Mouse (Mus musculus) kidney, adult 2 months (tissue): ENCODE data around the gene Ankrd35. TPM values are rescaled to one million over a fixed set of nuclear protein-coding genes. Genes with fewer than 3 reads are reported as not detected.
"Not testable (repeated sequence)": the region's sequence is repeated elsewhere in the genome, so short reads cannot be mapped to it uniquely, and the experiment has no call there.

Experiments
- DNase-seq: peaks from one replicate; pipeline ENCODE4 v3.0.0; 2021
- H3K27ac ChIP-seq: fragments of 200-500 bp; 2 replicates; pipeline ENCODE4 v1.5.1; 2012; ENCODE audit warnings: low read depth, low read length, control low read depth, inconsistent platforms; ENCODE audit not compliant: insufficient read depth
- H3K27me3 ChIP-seq: fragments of 200-500 bp; replicated peaks from 2 replicates; pipeline ENCODE4 v1.6.1; 2012; ENCODE audit warnings: mild to moderate bottlenecking, moderate library complexity, low read length, inconsistent platforms; ENCODE audit not compliant: control insufficient read depth, insufficient read depth
- H3K36me3 ChIP-seq: fragments of 200-500 bp; 2 replicates; pipeline ENCODE4 v1.6.1; 2012; ENCODE audit warnings: mild to moderate bottlenecking, moderate library complexity, low read length, inconsistent platforms; ENCODE audit not compliant: control insufficient read depth, insufficient read depth
- H3K4me1 ChIP-seq: fragments of 200-500 bp; 2 replicates; pipeline ENCODE4 v1.6.1; 2011; ENCODE audit warnings: low read length; ENCODE audit not compliant: control insufficient read depth, insufficient read depth
- H3K4me3 ChIP-seq: fragments of 200-500 bp; 2 replicates; pipeline ENCODE4 v1.5.1; 2011; ENCODE audit warnings: mild to moderate bottlenecking, low read depth, low read length, control low read depth; ENCODE audit not compliant: insufficient read depth
- CTCF ChIP-seq: fragments of 200-500 bp; conservative IDR thresholded peaks from 2 replicates; pipeline ENCODE4 v1.5.1; 2011; ENCODE audit warnings: low read depth, mild to moderate bottlenecking, control low read depth, low read length, moderate library complexity, mixed read lengths; ENCODE audit not compliant: insufficient read depth, insufficient read length
- POLR2A ChIP-seq: fragments of 200-500 bp; IDR thresholded peaks from one replicate; pipeline ENCODE4 v1.6.1; 2011; ENCODE audit warnings: low read depth, low read length, control low read depth
- WGBS: fragments of 180-500 bp; shearing (Covaris S2); methylation state at CpG from one replicate; pipeline ENCODE4 v1.1.7; 2018; 5-methylcytosine and 5-hydroxymethylcytosine counted together
- polyA plus RNA-seq: library from polyadenylated mRNA; depleted of rRNA; stranded (reverse); fragments of >200 nt; gene quantifications from 2 replicates; pipeline ENCODE4 v1.2.3, GENCODE M21; 2012; rRNA removed

Gene Ankrd35
- polyA plus RNA-seq, 1 experiment, result 0.45 TPM

DNA sequence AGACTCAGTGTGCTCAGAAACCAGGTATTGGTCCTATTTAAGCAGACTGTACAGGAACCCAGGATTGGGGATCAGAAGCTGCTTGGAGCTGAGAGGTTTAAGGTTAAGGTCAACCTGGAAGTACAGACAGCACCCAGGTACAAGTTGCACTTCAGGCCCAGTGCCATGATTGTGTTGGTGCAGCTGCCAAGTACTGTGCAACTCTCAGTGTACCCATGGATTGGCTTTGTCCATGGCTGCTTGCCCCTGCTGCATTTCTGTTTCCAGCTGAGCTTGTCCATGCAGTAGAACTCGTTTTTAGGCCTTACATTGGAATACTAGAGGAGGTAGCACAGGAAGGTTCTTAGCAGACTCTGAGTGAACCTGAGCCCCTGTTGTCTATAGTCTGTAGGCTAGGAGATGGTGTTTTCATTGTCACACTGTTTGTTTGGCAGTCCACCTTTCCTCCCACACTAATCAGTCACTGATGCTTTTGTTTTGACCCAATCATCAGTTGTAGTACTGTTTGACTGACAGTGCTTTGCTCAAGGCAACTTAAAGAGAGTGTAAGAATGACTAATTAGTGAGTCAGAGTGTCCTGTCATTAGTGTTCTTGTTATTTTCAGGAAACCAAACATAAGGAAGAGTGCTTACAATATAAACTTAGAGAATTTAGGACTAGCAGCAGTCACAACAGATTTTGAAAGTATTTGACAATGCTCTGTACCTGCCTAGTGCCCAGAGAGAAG lies 67.2 kb downstream of the Ankrd35 start:
- H3K27me3 ChIP-seq, result no peaks in the 10 kb centered on the region
- 30% methylated on average over 1 of the region's 1 CpGs for WGBS
- DNase-seq, result peak; percentile 33
- no peaks in the 10 kb centered on the region for H3K36me3 ChIP-seq
- peaks cover 10% of the 10 kb centered on the region for H3K4me1 ChIP-seq
- no peak overlapping the region for H3K4me3 ChIP-seq
- TF ChIP-seq POLR2A (no peak), CTCF (no peak)
- H3K27ac ChIP-seq, result no peak overlapping the region

DNA sequence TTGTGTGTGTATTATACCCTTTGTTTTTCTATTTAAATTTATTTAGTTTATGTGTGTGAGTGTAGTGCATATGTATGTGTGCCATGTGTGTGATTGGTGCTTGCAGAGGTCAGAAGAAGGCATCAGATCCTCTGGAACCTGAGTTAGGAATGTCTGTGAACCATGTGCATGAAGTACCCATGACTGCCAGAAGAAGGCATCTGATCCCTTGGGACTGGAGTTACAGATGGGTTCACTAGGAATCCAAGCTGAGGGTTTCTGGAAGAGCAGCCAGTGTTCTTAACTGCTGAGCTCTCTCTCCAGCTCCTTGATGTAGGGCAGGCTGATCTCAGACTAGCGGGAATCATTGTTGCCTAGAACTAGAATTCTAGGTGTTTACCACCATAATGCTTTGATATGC lies 68.1 kb downstream of the Ankrd35 start:
- Histone ChIP-seq H3K4me1 (peaks cover 10% of the 10 kb centered on the region), H3K27ac (no peak overlapping the region), H3K36me3 (no peaks in the 10 kb centered on the region), H3K4me3 (no peak overlapping the region), H3K27me3 (no peaks in the 10 kb centered on the region)
- WGBS, result 84% methylated on average over 1 of the region's 1 CpGs
- TF ChIP-seq POLR2A, result no peak
- no peak; the same call in 1 of the 2 replicates for TF ChIP-seq CTCF
- DNase-seq, result peak; percentile 19

DNA sequence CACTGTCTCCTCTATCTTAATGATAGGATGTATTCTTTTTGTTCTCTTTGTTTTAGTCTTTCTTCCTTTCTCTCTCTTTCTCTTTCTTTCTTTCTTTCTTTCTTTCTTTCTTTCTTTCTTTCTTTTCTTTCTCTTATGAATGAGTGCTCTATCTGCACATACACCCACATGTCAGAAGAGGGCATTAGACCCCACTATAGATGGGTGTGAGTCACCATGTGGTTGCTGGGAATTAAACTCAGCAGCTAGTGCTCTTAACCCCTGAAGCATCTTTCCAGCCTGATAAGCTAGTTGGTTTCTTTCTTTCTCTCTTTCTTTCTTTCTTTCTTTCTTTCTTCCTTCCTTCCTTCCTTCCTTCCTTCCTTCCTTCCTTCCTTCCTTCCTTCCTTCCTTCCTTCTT lies 70.3 kb downstream of the Ankrd35 start:
- DNase-seq, H3K27ac ChIP-seq, H3K36me3 ChIP-seq, H3K4me1 ChIP-seq, H3K27me3 ChIP-seq, H3K4me3 ChIP-seq: not testable (repeated sequence)

Other genes with a start within 250 kb of the Ankrd35 start
- gene BC107364, start 217.8 kb upstream of the Ankrd35 start, polyA plus RNA-seq, result 0.08 and 0.14 TPM in 2 replicates
- 0.23 and 3.9 TPM in 2 replicates for gene Hfe2, start 145.0 kb upstream of the Ankrd35 start, polyA plus RNA-seq
- 514 and 518 TPM in 2 replicates for gene Txnip, start 112.2 kb upstream of the Ankrd35 start, polyA plus RNA-seq
- 0.20 TPM in 1 of 2 replicates, not detected in the other for gene Gm16253, start 93.1 kb upstream of the Ankrd35 start, polyA plus RNA-seq
- 14.5 and 15.3 TPM in 2 replicates for gene Polr3gl, start 76.0 kb upstream of the Ankrd35 start, polyA plus RNA-seq
- 0.23 and 0.38 TPM in 2 replicates for gene Ankrd34a, start 73.5 kb upstream of the Ankrd35 start, polyA plus RNA-seq
- 7.7 and 9.6 TPM in 2 replicates for gene Lix1l, start 69.0 kb upstream of the Ankrd35 start, polyA plus RNA-seq
- gene Rbm8a, start 40.2 kb upstream of the Ankrd35 start, polyA plus RNA-seq, result 7.8 and 16.1 TPM in 2 replicates
- 57.6 and 57.7 TPM in 2 replicates for gene Pex11b, start 34.8 kb upstream of the Ankrd35 start, polyA plus RNA-seq
- 0.07 TPM in 1 of 2 replicates, not detected in the other for gene Gm42957, start 34.7 kb upstream of the Ankrd35 start, polyA plus RNA-seq
- 1.2 and 1.6 TPM in 2 replicates for gene Itga10, start 24.5 kb upstream of the Ankrd35 start, polyA plus RNA-seq
- gene Pias3, start 26.3 kb downstream of the Ankrd35 start, polyA plus RNA-seq, result 21.0 and 23.2 TPM in 2 replicates
- gene Nudt17, start 38.4 kb downstream of the Ankrd35 start, polyA plus RNA-seq, result 2.0 and 3.6 TPM in 2 replicates
- gene Polr3c, start 57.5 kb downstream of the Ankrd35 start, polyA plus RNA-seq, result 32.2 and 34.6 TPM in 2 replicates
- gene Rnf115, start 57.5 kb downstream of the Ankrd35 start, polyA plus RNA-seq, result 20.7 and 23.5 TPM in 2 replicates
- gene Pdzk1, start 159.2 kb downstream of the Ankrd35 start, polyA plus RNA-seq, result 343 and 414 TPM in 2 replicates
- 0.08 and 0.33 TPM in 2 replicates for gene Cd160, start 159.2 kb downstream of the Ankrd35 start, polyA plus RNA-seq
- 8.2 and 8.7 TPM in 2 replicates for gene Gja5, start 234.6 kb downstream of the Ankrd35 start, polyA plus RNA-seq
- gene Gpr89, start 235.2 kb downstream of the Ankrd35 start, polyA plus RNA-seq, result 28.9 and 33.6 TPM in 2 replicates